Mouse (Mus musculus): ENCODE data around the gene Gid8. TPM values are rescaled to one million over a fixed set of nuclear protein-coding genes. Genes with fewer than 3 reads are reported as not detected.

Gid8 gene
- polyA plus RNA-seq, 1 experiment from 2014 or later: 58.7 TPM

DNA sequence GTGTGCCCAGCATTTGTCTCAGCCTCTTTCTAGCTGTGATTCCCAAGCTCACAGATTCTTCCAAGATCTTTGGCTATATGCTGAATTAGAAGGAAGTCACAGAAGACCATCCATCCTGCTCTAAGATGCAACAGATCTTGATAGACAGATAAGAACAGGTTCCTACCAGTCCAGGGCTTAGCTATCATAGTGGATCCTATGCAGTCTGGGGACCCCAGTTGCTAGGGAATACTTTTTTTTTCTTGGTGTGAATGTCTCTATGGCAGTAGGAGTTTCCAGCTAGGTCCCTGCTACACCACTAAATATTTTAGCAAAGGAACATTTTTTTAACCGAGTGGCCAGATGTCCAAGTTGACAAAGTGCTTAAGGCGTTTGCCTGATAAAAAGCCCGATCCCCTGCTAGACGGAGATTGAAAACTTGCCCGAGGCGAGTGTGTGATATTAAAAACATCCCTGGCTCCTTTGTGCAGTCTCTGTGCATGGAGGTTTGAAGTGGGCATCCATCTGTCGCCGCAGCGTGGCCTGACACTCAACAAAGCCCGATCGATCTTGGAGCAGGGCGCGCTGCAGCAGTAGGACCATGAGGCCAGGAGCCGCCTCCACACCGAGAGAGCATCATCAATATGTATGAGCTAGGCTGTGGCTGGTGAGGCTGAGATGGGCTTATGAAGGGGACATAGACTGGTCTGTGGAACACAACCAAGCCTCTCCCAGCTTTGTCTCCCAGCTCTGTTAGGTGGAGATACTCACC is 48.8 kb downstream of the Gid8 start:
- H3K27ac ChIP-seq (replicated peaks): peak overlapping the region; percentile 25; the same call in 1 of the 2 replicates
- 0 out of 2 replicates have a peak, but pooled peaks cover 3% of the 10 kb centered on the region for H3K27me3 ChIP-seq
- no peaks in the 10 kb centered on the region for H3K36me3 ChIP-seq
- H3K9me3 ChIP-seq: no peaks in the 10 kb centered on the region
- H3K9ac ChIP-seq (replicated peaks): no peak overlapping the region
- H3K4me1 ChIP-seq: peaks cover 10% of the 10 kb centered on the region; the same call in 1 of the 2 replicates
- peak; percentile 41; the same call in 1 of the 2 replicates for ATAC-seq (replicated peaks)
- 37% methylated on average over 15 of the region's 15 CpGs for WGBS
- H3K4me2 ChIP-seq (replicated peaks): no peak overlapping the region
- no peak overlapping the region for H3K4me3 ChIP-seq

- H3K4me1 ChIP-seq: no peaks in the 10 kb centered on the region
- no peak overlapping the region for H3K9ac ChIP-seq (replicated peaks)
- no peak overlapping the region for H3K4me3 ChIP-seq
- no peaks in the 10 kb centered on the region for H3K36me3 ChIP-seq
- no peak overlapping the region for H3K4me2 ChIP-seq (replicated peaks)
- 61% methylated on average over 11 of the region's 11 CpGs for WGBS
- no peak for ATAC-seq (replicated peaks)
- H3K9me3 ChIP-seq: no peaks in the 10 kb centered on the region
- H3K27me3 ChIP-seq: 0 out of 2 replicates have a peak, but pooled peaks cover 3% of the 10 kb centered on the region
- H3K27ac ChIP-seq (replicated peaks): no peak overlapping the region
These were observed 55.1 kb downstream of the Gid8 start for GRCm38 (mm10) chr2:180764986-180765385.

GRCm38 (mm10) chr2:180765713-180766112 is 55.8 kb downstream of the Gid8 start:
- WGBS: 83% methylated on average over 7 of the region's 7 CpGs

More at GRCm38 (mm10) chr2:180765713-180766112, 55.8 kb downstream of the Gid8 start:
- H3K27me3 ChIP-seq: 0 out of 2 replicates have a peak, but pooled peaks cover 3% of the 10 kb centered on the region
- H3K9me3 ChIP-seq: no peaks in the 10 kb centered on the region
- H3K9ac ChIP-seq (replicated peaks): no peak overlapping the region
- no peaks in the 10 kb centered on the region for H3K36me3 ChIP-seq
- no peak for ATAC-seq (replicated peaks)
- no peak overlapping the region for H3K27ac ChIP-seq (replicated peaks)
- no peak overlapping the region for H3K4me2 ChIP-seq (replicated peaks)
- no peak overlapping the region for H3K4me3 ChIP-seq
- H3K4me1 ChIP-seq: no peaks in the 10 kb centered on the region

Other genes starting within 250 kb of the Gid8 start
- gene Ntsr1, start 210.1 kb upstream of the Gid8 start, polyA plus RNA-seq (2015; fragmentation: Nextera tagmentation; extraction: Ambion mirVana): 6.6 and 8.0 TPM in 2 replicates
- gene Mrgbp, start 128.8 kb upstream of the Gid8 start, polyA plus RNA-seq (2015; fragmentation: Nextera tagmentation; extraction: Ambion mirVana): 51.8 and 52.5 TPM in 2 replicates
- 83.7 and 89.1 TPM in 2 replicates for gene Ogfr, start 120.9 kb upstream of the Gid8 start, polyA plus RNA-seq (2015; fragmentation: Nextera tagmentation; extraction: Ambion mirVana)
- gene Col9a3, start 112.3 kb upstream of the Gid8 start, polyA plus RNA-seq (2015; fragmentation: Nextera tagmentation; extraction: Ambion mirVana): 37.2 and 44.3 TPM in 2 replicates
- 0.29 and 0.50 TPM in 2 replicates for gene Tcfl5, start 67.4 kb upstream of the Gid8 start, polyA plus RNA-seq (2015; fragmentation: Nextera tagmentation; extraction: Ambion mirVana)
- 29.6 and 30.8 TPM in 2 replicates for gene Dido1, start 118 bp upstream of the Gid8 start, polyA plus RNA-seq (2015; fragmentation: Nextera tagmentation; extraction: Ambion mirVana)
- 0.13 and 0.29 TPM in 2 replicates for gene Slc17a9, start 15.1 kb downstream of the Gid8 start, polyA plus RNA-seq (2015; fragmentation: Nextera tagmentation; extraction: Ambion mirVana)
- gene Bhlhe23, start 66.8 kb downstream of the Gid8 start, polyA plus RNA-seq (2015; fragmentation: Nextera tagmentation; extraction: Ambion mirVana): 0.51 and 1.1 TPM in 2 replicates
- 50.2 and 52.8 TPM in 2 replicates for gene Ythdf1, start 210.8 kb downstream of the Gid8 start, polyA plus RNA-seq (2015; fragmentation: Nextera tagmentation; extraction: Ambion mirVana)
- 0.11 and 0.14 TPM in 2 replicates for gene Birc7, start 218.9 kb downstream of the Gid8 start, polyA plus RNA-seq (2015; fragmentation: Nextera tagmentation; extraction: Ambion mirVana)
- gene Nkain4, start 244.6 kb downstream of the Gid8 start, polyA plus RNA-seq (2015; fragmentation: Nextera tagmentation; extraction: Ambion mirVana): 50.8 and 64.3 TPM in 2 replicates